Mouse (Mus musculus): Measurements from ENCODE around the gene Sf3b3.

GRCm38 (mm10) chr8:110775316-110775715 is 71.3 kb downstream of the Sf3b3 start:
- TF ChIP-seq ZKSCAN1 (IDR thresholded peaks at IDR 0.05; ENCODE audit: low read depth, low read length) (no peak), MAZ (IDR thresholded peaks at IDR 0.05; ENCODE audit: low read depth, low read length) (no peak)
